Mouse (Mus musculus): ENCODE data around the gene Casq1. TPM values are rescaled to one million over a fixed set of nuclear protein-coding genes. Genes with fewer than 3 reads are reported as not detected.

The Casq1 gene
- polyA plus RNA-seq, 1 experiment from 2014 or later, result 1.4 TPM

- Histone ChIP-seq H3K4me3 (ENCODE audit: low read depth, low read length) (no peak overlapping the region), H3K36me3 (ENCODE audit: control insufficient read depth, insufficient read depth, low read length) (no peaks in the 10 kb centered on the region), H3K27ac (ENCODE audit: low read depth, low read length) (no peak overlapping the region), H3K4me1 (replicated peaks; ENCODE audit: control insufficient read depth, insufficient read depth, low read length) (no peaks in the 10 kb centered on the region), H3K4me2 (replicated peaks; ENCODE audit: low read depth, low read length) (no peak overlapping the region), H3K27me3 (ENCODE audit: control insufficient read depth, insufficient read depth, low read length) (peaks cover 8% of the 10 kb centered on the region; the same call in 1 of the 2 replicates), H3K9ac (ENCODE audit: low read depth, low read length) (no peak overlapping the region), H3K9me3 (ENCODE audit: control insufficient read depth, low read length) (no peaks in the 10 kb centered on the region)
- WGBS, result 27% methylated on average over 6 of the region's 6 CpGs
- no peak for DNase-seq (ENCODE audit: low spot score)
- ATAC-seq (ENCODE audit: low FRiP score), result peak; percentile 62
Measured at GRCm38 (mm10) chr1:172240945-172241708, 21.5 kb upstream of the Casq1 start.

- H3K9ac ChIP-seq (ENCODE audit: low read depth, low read length), result no peak overlapping the region
- DNase-seq (ENCODE audit: low spot score), result no peak
- no peak overlapping the region for H3K4me3 ChIP-seq (ENCODE audit: low read depth, low read length)
- H3K4me1 ChIP-seq (replicated peaks; ENCODE audit: control insufficient read depth, insufficient read depth, low read length), result no peaks in the 10 kb centered on the region
- no peaks in the 10 kb centered on the region for H3K27me3 ChIP-seq (ENCODE audit: control insufficient read depth, insufficient read depth, low read length)
- WGBS, result 88% methylated on average over 1 of the region's 1 CpGs
- H3K9me3 ChIP-seq (ENCODE audit: control insufficient read depth, low read length), result no peaks in the 10 kb centered on the region
- H3K27ac ChIP-seq (ENCODE audit: low read depth, low read length), result no peak overlapping the region
- H3K36me3 ChIP-seq (ENCODE audit: control insufficient read depth, insufficient read depth, low read length), result no peaks in the 10 kb centered on the region
- H3K4me2 ChIP-seq (replicated peaks; ENCODE audit: low read depth, low read length), result no peak overlapping the region
- no peak for ATAC-seq (ENCODE audit: low FRiP score)
Measured at GRCm38 (mm10) chr1:172229215-172229614, 9.5 kb upstream of the Casq1 start.

GRCm38 (mm10) chr1:172228209-172228608 is 8.5 kb upstream of the Casq1 start:
- Histone ChIP-seq H3K36me3 (ENCODE audit: control insufficient read depth, insufficient read depth, low read length) (no peaks in the 10 kb centered on the region), H3K4me1 (replicated peaks; ENCODE audit: control insufficient read depth, insufficient read depth, low read length) (no peaks in the 10 kb centered on the region), H3K27me3 (ENCODE audit: control insufficient read depth, insufficient read depth, low read length) (no peaks in the 10 kb centered on the region), H3K4me3 (ENCODE audit: low read depth, low read length) (no peak overlapping the region), H3K9ac (ENCODE audit: low read depth, low read length) (no peak overlapping the region), H3K9me3 (ENCODE audit: control insufficient read depth, low read length) (no peaks in the 10 kb centered on the region), H3K4me2 (replicated peaks; ENCODE audit: low read depth, low read length) (no peak overlapping the region), H3K27ac (ENCODE audit: low read depth, low read length) (no peak overlapping the region)
- no peak for DNase-seq (ENCODE audit: low spot score)
- WGBS, result 88% methylated on average over 2 of the region's 2 CpGs
- ATAC-seq (ENCODE audit: low FRiP score), result no peak

- Histone ChIP-seq H3K36me3 (ENCODE audit: control insufficient read depth, insufficient read depth, low read length) (no peaks in the 10 kb centered on the region), H3K27ac (ENCODE audit: low read depth, low read length) (peak overlapping the region; percentile 67; the same call in 1 of the 2 replicates), H3K4me1 (replicated peaks; ENCODE audit: control insufficient read depth, insufficient read depth, low read length) (peaks cover 3% of the 10 kb centered on the region; the same call in 1 of the 2 replicates), H3K9me3 (ENCODE audit: control insufficient read depth, low read length) (no peaks in the 10 kb centered on the region), H3K9ac (ENCODE audit: low read depth, low read length) (no peak overlapping the region), H3K4me2 (replicated peaks; ENCODE audit: low read depth, low read length) (no peak overlapping the region), H3K27me3 (ENCODE audit: control insufficient read depth, insufficient read depth, low read length) (no peaks in the 10 kb centered on the region), H3K4me3 (ENCODE audit: low read depth, low read length) (no peak overlapping the region)
- peak; percentile 11; the same call in 1 of the 2 replicates for ATAC-seq (ENCODE audit: low FRiP score)
- WGBS, result 36% methylated on average over 11 of the region's 11 CpGs
- no peak for DNase-seq (ENCODE audit: low spot score)
Measured at GRCm38 (mm10) chr1:172221297-172222063, 1.8 kb upstream of the Casq1 start.

GRCm38 (mm10) chr1:172220414-172220813 is 746 bp upstream of the Casq1 start:
- no peaks in the 10 kb centered on the region for H3K27me3 ChIP-seq (ENCODE audit: control insufficient read depth, insufficient read depth, low read length)
- peaks cover 3% of the 10 kb centered on the region; the same call in 1 of the 2 replicates for H3K4me1 ChIP-seq (replicated peaks; ENCODE audit: control insufficient read depth, insufficient read depth, low read length)
- H3K4me3 ChIP-seq (ENCODE audit: low read depth, low read length), result no peak overlapping the region
- no peak for DNase-seq (ENCODE audit: low spot score)
- H3K36me3 ChIP-seq (ENCODE audit: control insufficient read depth, insufficient read depth, low read length), result no peaks in the 10 kb centered on the region
- no peak overlapping the region for H3K4me2 ChIP-seq (replicated peaks; ENCODE audit: low read depth, low read length)
- no peaks in the 10 kb centered on the region for H3K9me3 ChIP-seq (ENCODE audit: control insufficient read depth, low read length)
- 55% methylated on average over 10 of the region's 10 CpGs for WGBS
- no peak for ATAC-seq (ENCODE audit: low FRiP score)
- no peak overlapping the region for H3K27ac ChIP-seq (ENCODE audit: low read depth, low read length)
- no peak overlapping the region for H3K9ac ChIP-seq (ENCODE audit: low read depth, low read length)

GRCm38 (mm10) chr1:172218164-172218910 is 1.3 kb downstream of the Casq1 start:
- H3K36me3 ChIP-seq (ENCODE audit: control insufficient read depth, insufficient read depth, low read length), result no peaks in the 10 kb centered on the region
- H3K27ac ChIP-seq (ENCODE audit: low read depth, low read length), result no peak overlapping the region
- 62% methylated on average over 15 of the region's 15 CpGs for WGBS
- H3K4me2 ChIP-seq (replicated peaks; ENCODE audit: low read depth, low read length), result no peak overlapping the region
- no peak overlapping the region for H3K4me3 ChIP-seq (ENCODE audit: low read depth, low read length)
- no peak overlapping the region for H3K9ac ChIP-seq (ENCODE audit: low read depth, low read length)
- no peaks in the 10 kb centered on the region for H3K9me3 ChIP-seq (ENCODE audit: control insufficient read depth, low read length)
- DNase-seq (ENCODE audit: low spot score), result no peak
- no peak for ATAC-seq (ENCODE audit: low FRiP score)
- H3K27me3 ChIP-seq (ENCODE audit: control insufficient read depth, insufficient read depth, low read length), result no peaks in the 10 kb centered on the region
- peaks cover 3% of the 10 kb centered on the region; the same call in 1 of the 2 replicates for H3K4me1 ChIP-seq (replicated peaks; ENCODE audit: control insufficient read depth, insufficient read depth, low read length)

GRCm38 (mm10) chr1:172217148-172217547 is 2.5 kb downstream of the Casq1 start:
- Histone ChIP-seq H3K36me3 (ENCODE audit: control insufficient read depth, insufficient read depth, low read length) (no peaks in the 10 kb centered on the region), H3K9me3 (ENCODE audit: control insufficient read depth, low read length) (no peaks in the 10 kb centered on the region), H3K4me1 (replicated peaks; ENCODE audit: control insufficient read depth, insufficient read depth, low read length) (peaks cover 3% of the 10 kb centered on the region; the same call in 1 of the 2 replicates), H3K27me3 (ENCODE audit: control insufficient read depth, insufficient read depth, low read length) (no peaks in the 10 kb centered on the region), H3K4me3 (ENCODE audit: low read depth, low read length) (0 out of 2 replicates have a peak overlapping the region, but pooled peaks have one; percentile 3), H3K4me2 (replicated peaks; ENCODE audit: low read depth, low read length) (no peak overlapping the region), H3K27ac (ENCODE audit: low read depth, low read length) (no peak overlapping the region), H3K9ac (ENCODE audit: low read depth, low read length) (no peak overlapping the region)
- 0% methylated on average over 5 of the region's 5 CpGs for WGBS
- ATAC-seq (ENCODE audit: low FRiP score) (peak; percentile 55), DNase-seq (ENCODE audit: low spot score) (peak; percentile 95)

- no peaks in the 10 kb centered on the region for H3K36me3 ChIP-seq (ENCODE audit: control insufficient read depth, insufficient read depth, low read length)
- H3K27ac ChIP-seq (ENCODE audit: low read depth, low read length), result no peak overlapping the region
- no peaks in the 10 kb centered on the region; the same call in 1 of the 2 replicates for H3K4me1 ChIP-seq (replicated peaks; ENCODE audit: control insufficient read depth, insufficient read depth, low read length)
- DNase-seq (ENCODE audit: low spot score) (no peak), ATAC-seq (ENCODE audit: low FRiP score) (no peak)
- no peak overlapping the region for H3K4me2 ChIP-seq (replicated peaks; ENCODE audit: low read depth, low read length)
- H3K27me3 ChIP-seq (ENCODE audit: control insufficient read depth, insufficient read depth, low read length), result no peaks in the 10 kb centered on the region
- H3K9ac ChIP-seq (ENCODE audit: low read depth, low read length), result no peak overlapping the region
- H3K4me3 ChIP-seq (ENCODE audit: low read depth, low read length), result no peak overlapping the region
- H3K9me3 ChIP-seq (ENCODE audit: control insufficient read depth, low read length), result no peaks in the 10 kb centered on the region
- 66% methylated on average over 3 of the region's 3 CpGs for WGBS
Measured at GRCm38 (mm10) chr1:172214748-172215147, 4.9 kb downstream of the Casq1 start.

Data from hindbrain, embryonic 11.5 days (tissue).